Mouse (Mus musculus) activated CD4-positive, CD25-positive, alpha-beta regulatory T cell, adult 4 months (primary cell): ENCODE results near the gene Slc6a11. TPM values are rescaled to one million over a fixed set of nuclear protein-coding genes. Genes with fewer than 3 reads are reported as not detected.

Experiments used
- ATAC-seq: one replicate; pipeline ENCODE4 v1.8.0; 2017
- polyA plus RNA-seq, 2 experiments: library from polyadenylated mRNA; unstranded; fragments of 100-300 nt; shearing (Covaris generic); gene quantifications; one replicate each; pipeline ENCODE4 v1.2.1; 2017

Gene Slc6a11
- polyA plus RNA-seq, 2 experiments from 2014 or later: not detected

DNA sequence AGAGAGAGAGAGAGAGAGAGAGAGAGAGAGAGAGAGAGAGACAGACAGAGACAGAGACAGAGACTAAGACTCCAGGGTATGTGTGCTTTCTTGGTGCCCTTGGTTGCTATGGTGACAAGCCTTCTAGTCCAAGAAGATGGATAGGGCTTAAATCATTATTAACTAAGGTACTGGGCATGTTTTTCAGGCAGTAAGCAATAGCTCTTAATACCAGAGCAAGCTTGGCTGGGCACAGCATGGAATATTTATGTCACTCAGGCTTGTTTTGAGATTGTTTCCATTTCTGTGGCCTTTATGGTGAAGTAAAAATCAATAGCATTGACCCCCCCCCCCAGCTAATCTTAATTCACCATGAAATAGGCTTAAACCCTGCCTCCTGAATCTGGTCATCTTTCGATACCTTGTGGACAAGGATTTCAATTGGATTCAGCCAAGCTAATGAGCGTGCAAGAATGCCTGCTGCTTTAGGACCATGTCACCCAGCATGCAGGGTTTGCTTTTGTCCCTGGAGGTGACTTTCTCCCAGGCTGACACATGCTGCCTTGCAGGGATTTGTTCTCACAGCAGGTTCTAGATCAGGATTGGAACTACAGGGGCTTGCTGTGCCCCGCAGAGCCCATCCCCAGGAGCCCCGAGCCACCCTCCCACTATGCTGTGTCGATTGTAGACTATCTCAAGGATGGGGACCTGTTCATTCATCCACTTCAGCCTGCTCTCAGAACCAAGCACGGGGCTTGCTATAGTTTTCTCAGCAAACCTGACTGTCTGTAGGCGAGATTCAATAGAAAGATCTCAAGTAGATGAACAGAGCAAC, 51.5 kb downstream of the Slc6a11 start:
- ATAC-seq: no peak

DNA sequence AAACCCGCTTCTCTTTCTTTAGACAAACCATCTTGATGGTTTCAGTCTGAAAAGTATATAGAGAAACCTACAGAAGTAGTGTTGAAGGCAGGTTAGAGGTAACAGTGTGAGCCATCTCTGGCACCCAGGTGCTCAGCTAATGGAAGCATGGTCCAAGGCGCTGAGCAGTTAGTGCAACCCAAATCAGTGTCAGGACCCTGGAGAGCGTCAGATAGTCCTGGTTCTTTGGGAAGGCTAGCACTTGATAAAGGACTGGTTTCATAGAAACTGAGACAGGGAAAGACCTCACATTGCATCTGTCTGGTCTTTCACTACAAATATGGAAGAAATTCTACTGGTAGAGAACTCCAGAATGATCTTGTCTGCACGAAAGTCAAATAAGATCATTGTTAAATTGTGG, 56.1 kb downstream of the Slc6a11 start:
- no peak for ATAC-seq

DNA sequence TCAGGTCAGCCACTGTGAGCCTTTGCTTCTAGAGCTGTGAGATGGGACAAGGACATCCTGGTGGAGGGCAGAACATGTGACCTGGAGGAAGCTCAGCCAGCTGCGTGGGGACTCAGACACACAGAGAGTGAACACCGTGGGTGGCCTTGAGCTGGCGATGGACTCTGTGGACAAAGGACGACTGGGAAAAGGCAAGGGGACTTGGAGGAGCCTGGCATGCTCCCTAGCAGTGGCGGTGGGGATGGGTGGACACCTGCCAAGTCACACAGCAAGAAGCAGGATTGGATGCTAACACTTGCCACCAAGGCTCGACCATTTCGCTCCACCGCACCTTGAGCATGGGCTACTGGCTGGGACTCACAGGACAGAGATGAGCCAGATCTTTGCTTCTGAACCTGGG, 57.8 kb downstream of the Slc6a11 start:
- ATAC-seq: no peak

DNA sequence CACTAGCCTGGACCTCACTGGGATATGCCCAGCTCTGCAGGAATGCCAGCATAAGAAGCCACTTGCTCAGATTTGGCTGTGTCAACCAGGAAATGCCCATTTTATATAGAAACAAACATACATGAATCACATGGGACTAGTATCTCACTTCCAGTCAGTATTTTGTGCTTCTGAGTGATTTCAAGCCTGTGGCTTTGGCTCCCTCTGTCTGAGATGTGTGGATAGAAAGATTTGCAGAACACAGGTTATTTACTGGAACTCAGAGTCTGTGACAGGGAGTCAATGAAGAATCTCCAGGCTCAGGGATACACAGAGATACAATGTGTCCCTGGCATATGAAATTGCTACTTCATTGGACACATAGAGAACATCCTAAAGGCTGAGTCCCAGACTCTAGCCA, 65.0 kb downstream of the Slc6a11 start:
- ATAC-seq: no peak

DNA sequence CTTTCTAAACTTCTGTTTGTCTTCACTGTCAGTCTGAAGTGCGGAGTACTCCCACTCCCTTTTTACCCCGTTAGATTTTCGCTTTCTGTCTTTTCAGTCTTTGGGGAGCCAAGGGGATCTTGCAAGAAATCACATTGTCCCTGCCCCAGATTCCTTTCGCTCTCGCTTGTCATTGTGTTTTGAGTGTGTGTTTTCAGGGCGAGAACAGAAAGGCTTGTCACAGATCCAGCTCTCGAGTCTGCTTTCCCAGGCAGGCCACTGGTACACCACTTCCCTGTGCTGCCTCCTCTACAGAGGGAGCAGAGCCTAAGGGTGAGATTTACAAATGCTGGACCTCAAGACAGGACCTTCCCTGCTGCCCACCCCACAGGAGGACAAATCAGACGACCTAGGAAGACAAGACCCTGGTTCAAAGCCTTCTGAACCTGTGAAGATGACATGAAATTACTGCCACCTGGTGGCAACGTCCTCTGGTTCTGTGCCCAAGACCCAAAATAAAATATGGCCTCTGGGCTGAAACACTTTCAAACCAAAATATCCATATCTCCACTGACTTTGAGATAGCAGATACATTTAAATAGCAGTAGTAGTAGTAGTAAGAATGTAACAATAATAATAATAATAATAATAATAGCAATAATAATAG, 68.3 kb downstream of the Slc6a11 start:
- ATAC-seq: no peak

DNA sequence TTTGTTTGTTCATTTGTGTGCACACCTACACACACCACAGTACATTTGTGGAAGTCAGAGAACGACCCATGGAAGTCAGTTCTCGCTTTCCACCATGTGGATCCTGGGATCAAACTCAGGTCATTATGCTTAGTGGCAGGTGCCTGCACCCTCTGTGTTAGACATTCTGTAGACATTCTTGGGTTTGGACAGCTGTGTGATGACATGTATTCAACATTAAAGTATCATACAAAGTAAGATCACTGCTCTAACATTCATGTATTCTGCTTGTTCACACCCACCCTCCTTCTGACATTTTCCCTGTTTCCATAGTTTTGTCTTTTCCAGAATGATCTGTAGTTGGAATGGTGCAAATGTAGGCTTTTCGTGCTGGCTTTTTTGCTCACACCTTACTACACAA, 73.5 kb downstream of the Slc6a11 start:
- ATAC-seq: no peak

DNA sequence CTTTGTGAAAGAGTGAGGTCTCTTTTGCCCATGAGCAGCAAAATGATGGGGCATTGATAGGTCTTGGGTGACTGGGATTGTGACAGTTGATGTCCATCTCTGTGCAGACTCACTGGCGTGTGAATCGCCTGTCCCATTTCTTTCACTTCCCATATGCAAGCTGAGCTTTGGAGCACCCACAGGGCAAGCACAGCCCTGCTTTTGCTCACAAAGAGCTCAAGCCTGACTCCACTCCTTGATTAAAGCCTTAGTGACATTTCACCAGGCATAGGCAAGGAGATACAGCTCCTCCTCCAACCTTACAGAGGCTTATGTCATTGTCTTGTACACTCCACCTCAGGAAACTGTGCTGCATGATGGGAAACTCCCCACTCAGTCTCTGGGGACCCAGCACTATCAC, 77.3 kb downstream of the Slc6a11 start:
- ATAC-seq: no peak

DNA sequence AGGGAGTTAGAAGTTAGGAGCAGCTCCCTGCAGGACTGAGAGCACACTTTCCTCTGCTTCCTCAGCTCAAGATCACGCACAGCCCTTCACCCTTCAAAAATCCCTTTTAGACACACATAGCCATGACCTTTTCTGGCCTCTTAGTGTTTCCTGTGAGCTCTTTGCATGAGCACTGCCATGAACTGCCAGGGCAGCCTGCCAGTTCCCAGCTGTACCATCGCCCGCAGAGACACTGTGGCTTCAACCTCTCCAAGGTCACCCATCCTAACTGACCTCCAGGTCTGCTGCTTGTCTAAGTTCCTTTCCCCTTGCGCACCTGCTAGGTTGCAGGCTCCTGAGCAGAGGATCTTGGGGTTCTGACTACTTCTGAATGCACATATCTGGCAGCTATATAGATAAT, 83.4 kb downstream of the Slc6a11 start:
- no peak for ATAC-seq

DNA sequence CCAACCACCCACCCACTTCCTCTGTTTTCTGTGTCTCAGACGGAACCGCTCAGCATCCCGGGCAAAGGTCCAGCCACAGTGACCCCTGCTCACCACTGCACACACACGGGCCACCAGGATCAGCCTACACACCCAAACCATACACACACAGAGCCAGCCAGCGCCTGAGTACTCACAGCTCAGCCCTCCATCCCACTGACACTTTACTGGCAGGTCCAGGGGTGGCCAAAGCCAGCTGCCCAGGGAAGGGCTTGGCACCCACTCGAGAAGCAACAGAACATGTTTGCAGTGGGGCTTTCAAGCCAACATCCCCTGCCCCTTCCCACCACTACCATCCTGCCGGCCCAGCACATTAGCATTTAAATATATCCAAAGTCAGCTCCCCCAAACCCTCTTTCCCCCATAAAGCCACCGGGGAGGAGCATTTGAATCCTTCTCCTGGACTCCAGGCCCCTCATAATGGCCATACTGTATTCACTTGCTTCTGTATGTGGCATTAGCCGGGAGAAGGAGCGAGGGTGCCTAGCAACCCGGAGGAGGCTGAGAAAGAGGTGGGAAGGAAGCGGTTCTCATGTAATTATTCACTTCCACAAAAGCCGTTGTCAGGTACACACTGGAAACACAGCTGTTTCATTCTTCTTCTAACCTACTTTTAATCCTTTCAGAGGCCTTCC, 85.8 kb downstream of the Slc6a11 start:
- no peak for ATAC-seq

DNA sequence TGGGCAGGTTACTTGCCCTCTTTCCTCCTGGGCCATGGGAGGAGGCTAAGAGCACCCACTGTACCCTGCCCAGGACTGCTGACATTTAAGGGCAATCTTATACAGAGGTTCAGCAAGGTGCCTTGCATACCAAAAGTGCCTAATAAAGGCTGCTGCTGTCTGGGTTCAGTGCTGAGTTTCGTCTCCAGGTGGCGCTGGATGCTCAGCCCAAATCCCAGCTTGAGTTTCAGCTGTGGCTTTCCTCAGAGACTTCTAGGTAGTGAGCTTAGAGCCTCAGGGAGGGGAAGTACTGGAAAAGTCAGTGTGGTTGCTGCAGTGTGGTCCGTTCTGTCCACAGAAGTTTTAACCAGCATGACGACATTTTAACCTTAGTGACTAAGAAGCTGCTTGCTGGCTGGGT, 93.4 kb downstream of the Slc6a11 start:
- no peak for ATAC-seq

DNA sequence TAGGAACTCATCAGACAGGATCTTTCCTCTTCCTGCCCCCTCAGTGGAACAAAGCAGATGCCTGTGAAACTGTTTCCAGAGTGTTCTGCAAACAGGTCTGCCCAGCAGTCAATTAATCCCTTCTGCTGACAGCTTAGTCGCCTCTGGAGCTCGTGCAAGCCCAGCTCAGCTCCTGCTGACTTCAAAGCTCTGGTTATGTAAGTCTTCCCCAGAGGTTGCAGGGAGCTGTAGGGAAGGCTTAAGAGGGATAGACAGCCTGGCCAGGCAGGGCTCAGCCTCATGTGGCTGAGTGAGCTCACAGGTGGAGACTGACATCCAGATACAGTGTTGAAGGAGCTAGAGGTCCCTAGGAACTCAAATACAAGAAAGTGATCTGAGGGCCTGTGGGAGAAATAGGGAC, 96.3 kb downstream of the Slc6a11 start:
- no peak for ATAC-seq

DNA sequence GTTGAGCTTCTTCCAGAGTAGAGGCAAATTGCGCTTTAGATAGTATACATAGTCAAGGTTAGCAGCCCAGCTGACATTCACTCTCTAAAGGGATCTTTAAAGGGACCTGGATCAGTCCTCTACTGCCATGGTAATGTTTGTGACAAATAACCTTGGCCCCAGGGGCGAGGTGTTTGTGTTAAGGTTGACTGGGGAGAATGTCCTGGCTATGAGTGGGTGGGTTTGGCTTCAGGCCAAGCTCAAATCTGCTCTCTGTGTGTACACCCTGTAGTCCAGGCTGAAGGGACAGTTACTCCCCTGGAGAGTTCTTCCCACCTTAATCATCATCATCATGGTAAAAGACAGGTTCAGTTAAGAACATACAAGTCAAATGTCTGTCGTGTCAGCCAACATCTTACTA, 97.2 kb downstream of the Slc6a11 start:
- ATAC-seq: no peak

DNA sequence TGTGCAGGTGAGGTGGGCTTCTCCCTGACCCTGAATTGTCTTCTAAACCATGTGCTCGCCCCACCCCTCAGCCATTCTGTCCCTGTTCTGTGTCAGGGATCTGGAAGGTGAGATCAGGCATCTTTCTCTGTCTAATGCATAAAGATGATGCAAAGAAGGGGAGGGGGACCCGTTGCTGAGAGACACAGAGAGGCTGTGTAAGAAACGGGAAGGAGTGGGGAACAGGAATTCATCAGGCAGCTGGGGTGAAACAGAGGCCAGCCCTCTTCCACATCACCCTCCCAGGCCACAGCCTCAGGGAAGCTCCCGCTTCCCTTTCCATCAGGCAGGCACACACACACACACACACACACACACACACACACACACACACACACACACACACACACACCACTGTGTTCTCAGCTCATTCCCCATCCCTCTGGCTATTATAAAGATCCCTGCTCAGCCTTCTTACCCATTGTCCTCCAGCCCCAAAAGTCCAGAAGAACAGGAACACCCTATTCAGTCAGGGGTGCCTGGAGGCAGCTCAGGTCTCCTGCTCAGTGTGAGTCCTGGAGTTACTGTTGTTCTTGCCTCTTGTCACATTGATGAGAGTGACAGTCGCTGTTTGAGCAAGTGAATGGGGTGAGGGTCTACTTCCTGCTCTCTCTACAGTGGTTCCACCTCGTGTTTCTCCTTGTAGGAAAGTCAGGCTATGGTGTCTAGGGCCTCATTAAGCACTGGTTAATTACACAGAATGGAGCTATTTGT, 108.0 kb downstream of the Slc6a11 start:
- no peak for ATAC-seq

DNA sequence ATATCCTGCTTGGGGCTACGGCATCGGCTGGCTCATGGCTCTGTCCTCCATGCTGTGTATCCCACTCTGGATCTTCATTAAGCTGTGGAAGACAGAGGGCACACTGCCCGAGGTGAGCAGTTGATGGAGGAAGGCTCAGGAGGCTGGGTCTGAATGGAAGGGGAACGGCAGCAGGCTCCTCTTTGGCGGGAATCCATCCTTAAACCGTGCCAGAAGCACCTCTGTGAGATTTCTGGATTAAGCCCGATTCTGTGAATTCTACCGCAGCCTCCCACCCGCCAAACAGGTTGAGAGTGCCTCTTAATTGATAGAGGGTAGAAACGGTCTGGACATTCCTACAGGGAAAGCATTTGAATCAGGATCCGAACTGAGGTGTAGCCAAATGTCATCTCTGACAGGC, 114.6 kb downstream of the Slc6a11 start:
- no peak for ATAC-seq

DNA sequence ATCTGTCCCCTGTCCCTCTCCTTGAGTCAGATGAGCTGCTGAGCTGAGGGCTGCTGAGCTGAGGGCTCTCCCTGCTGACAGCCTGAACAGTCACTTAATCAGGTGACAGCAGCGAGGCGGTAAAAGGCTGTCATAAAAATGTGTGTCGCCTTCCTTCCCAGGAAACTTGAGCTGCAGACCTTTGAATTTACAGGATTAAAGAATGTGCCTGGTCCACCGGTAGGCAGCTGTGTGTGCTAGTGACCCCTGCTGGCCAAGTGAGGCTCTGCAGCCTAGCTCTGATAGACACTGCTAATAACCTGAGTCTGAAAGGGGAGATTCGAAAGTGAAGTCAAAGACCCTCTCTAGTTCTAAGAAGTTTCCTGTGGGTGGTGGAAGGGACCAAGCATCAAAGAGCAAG, 119.3 kb downstream of the Slc6a11 start:
- no peak for ATAC-seq

DNA sequence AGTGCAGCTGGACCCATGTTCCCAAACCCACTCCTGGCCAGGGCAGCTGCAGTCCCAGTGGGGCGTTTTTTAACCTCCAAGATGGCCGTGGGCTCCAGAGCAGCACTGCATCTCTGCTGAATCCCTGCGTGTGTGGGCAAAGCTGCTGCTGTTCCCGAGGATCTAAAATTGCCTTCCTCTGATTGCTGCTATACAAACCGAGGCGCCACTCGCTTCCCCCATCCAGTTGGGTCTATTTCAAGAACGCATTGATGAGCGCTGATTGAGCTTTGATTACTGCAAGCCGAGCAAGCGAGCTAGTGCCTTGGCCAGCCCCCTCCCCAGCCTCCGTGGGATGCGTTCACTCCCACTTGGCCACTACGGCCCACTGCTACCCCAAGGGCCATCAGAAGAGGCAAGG, 123.9 kb downstream of the Slc6a11 start:
- no peak for ATAC-seq

DNA sequence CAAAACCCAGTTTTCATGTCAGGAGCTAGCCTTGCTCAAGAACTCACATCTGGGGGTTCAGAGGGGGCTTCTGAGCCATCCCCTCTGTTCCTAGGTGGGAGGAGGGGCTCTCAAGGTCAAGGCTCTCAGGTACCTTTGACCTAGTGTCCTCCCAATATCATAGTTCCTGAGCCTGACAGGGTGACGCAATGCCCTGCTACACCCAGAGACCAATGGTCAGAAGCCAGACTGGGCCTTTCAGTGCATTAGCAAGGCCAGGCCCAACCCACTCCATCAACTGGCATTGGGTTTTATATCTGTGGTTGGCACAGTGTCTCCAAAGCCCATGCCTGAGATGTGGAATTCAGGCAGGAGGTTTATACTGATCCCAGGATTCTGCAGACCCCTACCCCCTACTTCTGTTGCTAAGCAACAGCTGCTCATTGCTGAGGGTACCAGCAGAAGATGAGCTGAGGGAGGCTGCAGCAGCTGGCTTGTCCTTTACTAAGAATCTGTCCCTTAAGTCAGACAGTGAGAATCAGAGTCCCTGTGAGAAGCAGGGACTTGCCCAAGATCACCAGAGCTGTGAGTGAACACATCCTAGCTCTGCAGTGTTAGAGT, 126.8 kb downstream of the Slc6a11 start:
- ATAC-seq: no peak

DNA sequence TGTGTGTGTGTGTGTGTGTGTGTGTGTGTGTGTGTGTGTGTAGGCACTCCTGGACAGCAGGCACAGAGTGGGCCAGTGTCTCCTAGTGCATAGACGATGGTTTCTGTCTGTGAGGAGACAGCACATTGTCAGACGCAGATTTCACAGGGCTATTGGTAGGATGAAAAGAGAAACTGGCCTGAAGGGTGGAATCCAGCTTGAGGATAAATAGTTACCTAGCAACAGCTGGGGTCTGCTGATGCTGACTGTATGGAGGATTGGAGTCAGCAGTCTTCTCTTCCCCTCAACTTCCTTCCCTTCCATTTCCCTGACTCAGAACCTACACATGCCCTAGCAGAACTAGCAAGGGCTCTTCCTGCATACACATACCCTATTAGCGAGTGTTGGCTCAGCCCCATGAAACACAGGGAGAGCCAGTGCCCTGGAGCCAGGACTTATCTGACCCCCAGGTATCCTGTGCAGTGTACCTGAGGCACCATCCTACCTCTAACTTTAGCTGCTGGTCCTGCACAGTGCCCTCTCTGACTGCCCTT, 127.7 kb downstream of the Slc6a11 start:
- no peak for ATAC-seq

DNA sequence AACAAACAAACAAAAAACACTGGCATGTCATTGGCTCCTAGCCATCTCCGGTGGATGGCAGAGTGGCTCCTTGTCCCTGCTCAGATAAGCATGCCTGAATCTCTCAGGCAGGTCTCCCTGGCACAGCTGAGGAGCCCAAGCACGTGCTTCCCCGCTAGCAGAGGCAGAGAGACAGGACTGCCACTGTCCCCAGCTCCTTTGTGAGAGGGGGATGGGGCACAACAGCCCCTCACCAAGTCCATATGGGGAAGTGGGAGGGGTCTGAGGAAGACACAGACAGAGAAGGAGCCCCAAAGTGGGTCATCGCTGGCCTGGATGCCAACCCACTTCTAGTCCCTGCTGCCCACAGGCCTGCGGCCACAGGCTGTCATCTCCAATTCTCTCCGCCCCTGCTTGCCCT, 130.6 kb downstream of the Slc6a11 start:
- ATAC-seq: no peak

DNA sequence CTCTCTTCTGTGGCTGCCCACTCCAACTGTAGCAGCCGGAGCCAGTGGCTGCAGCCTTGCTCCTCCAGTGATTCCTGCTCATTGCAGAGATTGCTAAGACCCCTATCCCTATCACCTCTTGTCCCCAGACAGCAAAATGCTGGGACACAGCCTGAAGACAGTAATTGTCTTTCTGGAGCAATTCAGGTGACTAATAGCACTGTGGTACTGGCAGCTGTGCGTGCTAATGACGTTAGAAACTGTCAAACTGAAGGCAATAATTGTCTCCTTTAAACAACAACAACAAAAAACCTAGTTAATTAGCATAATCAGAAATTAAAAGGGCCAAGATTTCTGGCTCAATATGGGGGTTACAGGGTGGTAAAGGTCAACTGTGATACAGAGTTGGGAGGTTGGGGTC, 133.0 kb downstream of the Slc6a11 start:
- ATAC-seq: no peak

DNA sequence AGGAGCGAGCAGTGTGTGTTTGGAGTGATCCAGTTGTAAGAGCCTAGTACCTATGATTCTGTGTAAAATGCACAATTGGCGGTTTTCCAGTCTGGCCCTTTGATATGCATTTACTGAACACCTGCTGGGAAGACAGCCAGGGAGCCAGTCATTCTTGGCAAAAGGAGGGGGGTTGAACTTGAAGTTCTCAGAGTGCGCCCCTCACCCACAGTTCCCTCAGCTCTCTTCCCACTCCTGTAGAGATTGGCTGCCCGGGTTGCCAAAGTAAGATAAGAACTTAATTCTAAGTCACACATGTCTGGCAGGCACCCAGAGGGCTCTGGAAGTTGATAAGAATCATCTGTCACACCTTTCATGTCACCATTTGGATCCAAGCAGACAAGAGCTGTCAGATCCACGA, 133.4 kb downstream of the Slc6a11 start:
- no peak for ATAC-seq

DNA sequence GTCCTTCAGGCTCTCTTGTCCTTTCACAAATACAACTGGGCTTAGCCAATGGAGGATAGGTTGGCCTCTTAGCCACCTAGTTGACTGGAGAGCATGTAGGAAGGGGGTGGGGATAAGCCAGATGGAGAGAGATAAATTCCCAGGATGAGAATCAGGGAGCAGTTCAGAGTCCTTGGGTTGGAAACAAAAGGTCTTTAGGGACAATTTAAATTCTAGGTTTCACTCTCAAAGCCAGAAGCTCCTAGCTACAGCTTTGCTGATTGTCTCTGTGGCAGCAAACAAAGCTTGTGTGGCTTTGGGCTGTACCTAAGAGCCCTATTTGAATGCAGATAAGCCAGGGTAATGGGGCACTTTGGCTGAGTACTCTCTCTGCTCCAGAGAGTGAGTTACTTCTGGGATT, 135.2 kb downstream of the Slc6a11 start:
- ATAC-seq: no peak

DNA sequence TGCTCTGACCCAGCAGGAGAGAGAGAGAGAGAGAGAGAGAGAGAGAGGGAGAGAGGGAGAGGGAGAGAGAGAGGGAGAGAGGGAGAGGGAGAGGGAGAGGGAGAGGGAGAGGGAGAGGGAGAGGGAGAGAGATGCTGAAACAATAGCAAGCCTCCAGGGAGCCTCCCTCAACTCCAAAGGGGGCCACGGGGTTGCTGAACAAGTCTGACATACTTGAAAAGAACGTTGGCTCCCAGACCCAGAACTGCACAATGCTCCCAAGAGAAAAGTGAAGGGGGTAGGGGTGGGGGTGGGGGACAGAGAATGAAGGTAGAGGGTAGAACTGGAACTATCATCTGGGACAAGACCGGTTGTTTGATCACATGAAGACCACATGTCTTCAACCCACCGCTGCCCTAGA, 136.9 kb downstream of the Slc6a11 start:
- no peak for ATAC-seq
